In genomic region chr2:71389864-71390263, GRCm38 (mm10) we compare ENCODE assay signal across 7 mouse cellular contexts. TPM values are rescaled to one million over a fixed set of nuclear protein-coding genes. Genes with fewer than 3 reads are reported as not detected.
DNase-seq lines count a peak whose midpoint lies in the region; ATAC-seq and TF ChIP-seq lines count a peak whose summit lies in the region.

No protein-coding gene starts in this region.

- no peaks in the 10 kb centered on the region for H3K9me3 ChIP-seq in E14TG2a.4 (ENCODE audit: low read length)
- no peaks in the 10 kb centered on the region for H3K9me3 ChIP-seq in forebrain, postnatal 0 days (ENCODE audit: low read length)
- no peaks in the 10 kb centered on the region for H3K9me3 ChIP-seq in megakaryocyte, embryonic 14.5 days

- H3K4me2 ChIP-seq in forebrain, postnatal 0 days (ENCODE audit: low read depth) = peak overlapping the region; percentile 87

- peak overlapping the region; percentile 99 for H3K4me3 ChIP-seq in E14TG2a.4 (replicated peaks; ENCODE audit: low read length)
- H3K4me3 ChIP-seq in forebrain, postnatal 0 days (ENCODE audit: low read depth, low read length) = peak overlapping the region; percentile 79
- peak overlapping the region; percentile 97 for H3K4me3 ChIP-seq in megakaryocyte, embryonic 14.5 days (replicated peaks)

- H3K27ac ChIP-seq in forebrain, postnatal 0 days (ENCODE audit: low read depth, low read length) = no peak overlapping the region

- WGBS in forebrain, postnatal 0 days = 59% methylated on average over 9 of the region's 9 CpGs

- H3K36me3 ChIP-seq in E14TG2a.4 (ENCODE audit: insufficient read depth, low read length) = peaks cover 51% of the 10 kb centered on the region
- H3K36me3 ChIP-seq in forebrain, postnatal 0 days (ENCODE audit: insufficient read depth) = no peaks in the 10 kb centered on the region
- peaks cover 33% of the 10 kb centered on the region for H3K36me3 ChIP-seq in megakaryocyte, embryonic 14.5 days (replicated peaks; ENCODE audit: low read length)

- DNase-seq in B cell, adult 2 months = peak; percentile 29 to 30
- no peak for DNase-seq in forebrain, postnatal 0 days
- DNase-seq in cerebellum, adult 18-20 months = no peak
- DNase-seq in urinary bladder, adult 18-20 months (ENCODE audit: low spot score in 2 of 2) = no peak
- no peak for DNase-seq in left cerebral cortex, adult 8-10 months (ENCODE audit: low spot score in 2 of 2)

- ATAC-seq in forebrain, postnatal 0 days = no peak

- peak overlapping the region; percentile 57; the same call in 1 of the 2 replicates for H3K9ac ChIP-seq in forebrain, postnatal 0 days

- TF ChIP-seq CTCF in E14TG2a.4 (conservative IDR thresholded peaks at IDR 0.05; ENCODE audit: low read length) = no peak
- no peak for TF ChIP-seq CTCF in forebrain, postnatal 0 days (IDR thresholded peaks at IDR 0.05; ENCODE audit: low read depth)

- H3K27me3 ChIP-seq in E14TG2a.4 (ENCODE audit: insufficient read depth, low read length) = no peaks in the 10 kb centered on the region
- no peaks in the 10 kb centered on the region for H3K27me3 ChIP-seq in forebrain, postnatal 0 days (ENCODE audit: insufficient read depth, low read length)
- H3K27me3 ChIP-seq in megakaryocyte, embryonic 14.5 days (replicated peaks) = no peaks in the 10 kb centered on the region

- H3K4me1 ChIP-seq in E14TG2a.4 (replicated peaks; ENCODE audit: low read depth, low read length) = peaks cover 73% of the 10 kb centered on the region
- no peaks in the 10 kb centered on the region for H3K4me1 ChIP-seq in forebrain, postnatal 0 days (ENCODE audit: insufficient read depth)
- peaks cover 8% of the 10 kb centered on the region; the same call in 1 of the 2 replicates for H3K4me1 ChIP-seq in megakaryocyte, embryonic 14.5 days

RNA-seq across cellular contexts. Expression of gene Hat1, which starts 1.1 kb away (rescaled TPM):
- 24.2 and 27.1 TPM in 2 replicates for total RNA-seq in forebrain, postnatal 0 days (2014; rRNA removed)
- polyA plus RNA-seq in forebrain, postnatal 0 days (2015; fragmentation: Nextera tagmentation; extraction: Ambion mirVana) = 34.5 and 37.1 TPM in 2 replicates
- polyA plus RNA-seq in megakaryocyte, embryonic 14.5 days (2012; ENCODE audit: insufficient read depth, low replicate concordance) = 0.48 TPM in 1 of 2 replicates, not detected in the other
- total RNA-seq in left cerebral cortex, adult 8-10 months (2022) = 10 to 100 TPM; 20.0 to 20.8 (median 20.6) TPM

RNA-seq across cellular contexts. Expression of gene Slc25a12, which starts 22.3 kb away (rescaled TPM):
- total RNA-seq in forebrain, postnatal 0 days (2014; rRNA removed) = 94.7 and 116 TPM in 2 replicates
- 78.8 and 106 TPM in 2 replicates for polyA plus RNA-seq in forebrain, postnatal 0 days (2015; fragmentation: Nextera tagmentation; extraction: Ambion mirVana)
- 4.7 and 7.9 TPM in 2 replicates for polyA plus RNA-seq in megakaryocyte, embryonic 14.5 days (2012; ENCODE audit: insufficient read depth, low replicate concordance)
- 100 to 1,000 TPM; 155 to 175 (median 167) TPM for total RNA-seq in left cerebral cortex, adult 8-10 months (2022)

Comparison
In these comparisons a context has a peak if more than half of its experiments do, and no peak if none do; other contexts are left out.
1. DNase-seq: peak in B cell, adult 2 months (2 of 2); none in forebrain, postnatal 0 days (single experiment), cerebellum, adult 18-20 months (0 of 2), urinary bladder, adult 18-20 months (0 of 2) and left cerebral cortex, adult 8-10 months (0 of 2).
2. Peak in every context shown above with its lines, with median percentiles within 50 percentile points of each other: H3K4me3 ChIP-seq.